Mouse (Mus musculus): ENCODE measurements around the gene Naa25.

DNA sequence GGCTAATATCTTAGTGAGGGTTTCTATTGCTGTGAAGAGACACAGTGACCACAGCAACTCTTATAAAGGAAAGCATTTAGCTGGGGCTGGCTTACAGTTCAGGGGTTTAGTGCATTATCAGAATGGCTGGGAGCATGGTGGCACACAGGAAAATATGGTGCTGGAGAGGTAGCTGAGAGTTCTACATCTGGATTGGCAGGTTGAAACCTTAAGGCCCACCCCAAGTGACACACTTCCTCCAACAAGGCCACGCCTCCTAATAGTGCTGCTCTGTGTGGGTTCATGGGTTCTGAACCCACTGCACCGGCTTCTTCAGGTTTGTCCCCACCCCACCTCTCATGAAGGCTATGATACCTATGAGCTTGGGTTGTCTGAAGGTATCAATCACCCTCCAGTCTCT, 74.7 kb downstream of the Naa25 start:
- TF ChIP-seq CTCF (IDR thresholded peaks at IDR 0.05; ENCODE audit: low read depth, low read length) (no peak), POLR2A (IDR thresholded peaks at IDR 0.05; ENCODE audit: borderline replicate concordance, low read depth, low read length) (no peak)
